Mouse (Mus musculus) kidney, embryonic 16.5 days (tissue): ENCODE measurements around the gene Pdcd5. TPM values are rescaled to one million over a fixed set of nuclear protein-coding genes. Genes with fewer than 3 reads are reported as not detected.

Experiments
- ATAC-seq: fragments of 200-750 bp; cut with Nextera tagmentation; 2 replicates; pipeline ENCODE4 v1.8.0; 2017; ENCODE audit warnings: moderate TSS enrichment; ENCODE audit not compliant: low FRiP score, low TSS enrichment
- H3K27ac ChIP-seq: fragments of 300-500 bp; sonication (generic); 2 replicates; pipeline ENCODE4 v1.5.1; 2014; ENCODE audit warnings: low read length
- H3K27me3 ChIP-seq: fragments of 300-500 bp; sonication (generic); 2 replicates; pipeline ENCODE4 v1.6.1; 2014; ENCODE audit warnings: low read length, control low read depth, mixed read lengths; ENCODE audit not compliant: insufficient read depth
- H3K36me3 ChIP-seq: fragments of 300-500 bp; sonication (generic); 2 replicates; pipeline ENCODE4 v1.6.1; 2014; ENCODE audit warnings: low read length, control low read depth, mixed read lengths; ENCODE audit not compliant: insufficient read depth
- H3K4me1 ChIP-seq: fragments of 300-500 bp; sonication (generic); 2 replicates; pipeline ENCODE4 v1.6.1; 2014; ENCODE audit warnings: low read length, control low read depth, mixed read lengths; ENCODE audit not compliant: insufficient read depth
- H3K4me2 ChIP-seq: fragments of 300-500 bp; sonication (generic); replicated peaks from 2 replicates; pipeline ENCODE4 v1.6.1; 2014; ENCODE audit warnings: low read depth, low read length
- H3K4me3 ChIP-seq: fragments of 300-500 bp; sonication (generic); 2 replicates; pipeline ENCODE4 v1.5.1; 2014; ENCODE audit warnings: mild to moderate bottlenecking, low read length
- H3K9ac ChIP-seq: fragments of 300-500 bp; sonication (generic); replicated peaks from 2 replicates; pipeline ENCODE4 v1.6.1; 2014; ENCODE audit warnings: low read length
- H3K9me3 ChIP-seq: fragments of 300-500 bp; sonication (generic); 2 replicates; pipeline ENCODE4 v1.6.1; 2016; ENCODE audit warnings: low read length, control low read depth
- WGBS: fragments of 180-500 bp; shearing (Covaris S2); extraction: QIAGEN DNeasy Blood & Tissue Kit; methylation state at CpG from one replicate; pipeline ENCODE4 v1.1.7; 2014; 5-methylcytosine and 5-hydroxymethylcytosine counted together
- polyA plus RNA-seq: library from polyadenylated mRNA; unstranded; fragments of >200 nt; fragmentation: Nextera tagmentation; extraction: Ambion mirVana; gene quantifications from 2 replicates; pipeline ENCODE4 v1.2.1, GENCODE M21; 2015

Pdcd5 gene
- polyA plus RNA-seq, result 215 and 233 TPM in 2 replicates

DNA sequence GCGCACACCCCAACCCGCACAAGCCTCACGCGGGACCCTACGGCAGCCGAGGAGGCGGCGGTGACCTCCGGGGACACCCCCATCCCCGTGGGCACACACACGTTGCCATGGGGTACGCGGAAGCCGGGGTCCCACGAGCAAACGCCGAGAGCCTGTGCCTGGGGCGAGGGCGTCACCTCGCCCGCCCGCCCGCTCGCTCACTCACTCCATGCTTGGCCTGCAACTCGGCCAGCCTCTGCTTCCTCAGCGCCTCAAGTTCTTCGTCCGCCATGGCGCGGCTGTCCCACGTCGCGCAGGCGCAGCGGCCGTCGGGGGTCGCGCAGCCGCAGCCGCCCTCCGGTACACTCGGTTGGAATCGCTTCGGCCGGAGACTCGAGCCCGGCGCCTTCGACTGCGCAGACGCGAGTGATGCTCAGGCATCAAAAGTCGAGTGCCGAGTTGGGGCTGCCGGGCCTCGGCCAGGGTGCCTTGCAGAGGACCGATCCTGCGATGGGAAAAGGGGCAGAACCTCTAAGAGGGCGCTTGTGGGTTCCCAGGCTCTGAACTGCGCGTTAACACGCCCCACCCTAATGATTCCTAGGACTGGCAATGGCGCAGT, at the start of gene Pdcd5:
Gene Pdcd5, minus strand, starts transcription at position 421 of the 598 bp plus-strand sequence.
- Histone ChIP-seq H3K9ac (peak within 1 kb of the TSS; percentile 92), H3K9me3 (no peaks in the 10 kb centered on the region), H3K27me3 (no peaks in the 10 kb centered on the region), H3K27ac (peak within 1 kb of the TSS; percentile 73), H3K4me3 (peak within 1 kb of the TSS; percentile 84), H3K4me1 (peaks cover 3% of the 10 kb centered on the region; the same call in 1 of the 2 replicates), H3K36me3 (peaks cover 27% of the 10 kb centered on the region), H3K4me2 (peak within 1 kb of the TSS; percentile 70)
- 0% methylated on average over 64 of the region's 64 CpGs for WGBS
- ATAC-seq, result peak; percentile 90

DNA sequence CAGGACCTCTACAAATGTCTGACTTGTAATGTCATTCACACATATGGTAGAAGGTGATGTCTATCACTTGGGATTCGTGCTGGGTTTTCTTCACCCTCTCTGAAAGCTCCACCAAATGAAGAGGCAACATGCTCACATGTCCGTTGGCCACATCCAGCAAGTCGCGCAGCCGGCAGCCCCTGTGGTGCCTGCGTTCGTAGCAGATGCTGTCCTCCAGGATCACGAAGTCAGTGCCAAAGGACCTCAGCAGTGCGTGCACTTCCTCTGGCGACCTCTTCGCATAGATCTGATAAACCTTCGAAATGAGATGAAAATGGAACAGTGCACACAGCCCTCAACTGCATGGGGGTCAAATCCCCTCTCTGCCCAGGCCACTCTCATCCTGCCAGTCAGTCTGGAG, 45.3 kb upstream of the Pdcd5 start:
- Histone ChIP-seq H3K4me3 (no peak overlapping the region), H3K4me1 (peaks cover 14% of the 10 kb centered on the region), H3K9me3 (no peaks in the 10 kb centered on the region; the same call in 1 of the 2 replicates), H3K36me3 (peaks cover 11% of the 10 kb centered on the region), H3K27ac (no peak overlapping the region), H3K27me3 (no peaks in the 10 kb centered on the region), H3K9ac (no peak overlapping the region), H3K4me2 (no peak overlapping the region)
- ATAC-seq, result no peak
- 89% methylated on average over 12 of the region's 12 CpGs for WGBS

DNA sequence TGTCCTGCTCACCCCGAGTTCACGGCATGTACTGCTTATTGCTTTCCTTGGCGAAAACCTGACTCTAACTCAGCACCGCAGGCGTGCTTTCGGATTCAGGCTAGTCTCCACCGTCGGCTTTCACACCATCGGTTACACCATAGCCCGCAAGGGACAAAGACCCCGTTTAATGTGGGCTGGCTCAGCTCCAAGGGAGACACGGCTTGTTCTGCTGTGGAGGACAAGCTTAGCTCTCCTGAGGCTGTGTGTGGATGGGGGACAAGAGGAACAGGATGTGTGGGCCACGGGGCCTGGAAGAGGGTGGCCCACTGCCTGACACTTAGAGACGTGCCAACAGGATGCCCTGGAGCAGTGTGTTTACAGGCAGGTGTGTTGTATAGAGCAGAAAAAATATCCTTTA, 44.8 kb upstream of the Pdcd5 start:
- Histone ChIP-seq H3K4me3 (no peak overlapping the region), H3K9ac (no peak overlapping the region), H3K4me2 (no peak overlapping the region), H3K27ac (no peak overlapping the region), H3K4me1 (peaks cover 20% of the 10 kb centered on the region), H3K27me3 (no peaks in the 10 kb centered on the region), H3K9me3 (no peaks in the 10 kb centered on the region; the same call in 1 of the 2 replicates), H3K36me3 (peaks cover 11% of the 10 kb centered on the region)
- 84% methylated on average over 14 of the region's 14 CpGs for WGBS
- ATAC-seq, result no peak

DNA sequence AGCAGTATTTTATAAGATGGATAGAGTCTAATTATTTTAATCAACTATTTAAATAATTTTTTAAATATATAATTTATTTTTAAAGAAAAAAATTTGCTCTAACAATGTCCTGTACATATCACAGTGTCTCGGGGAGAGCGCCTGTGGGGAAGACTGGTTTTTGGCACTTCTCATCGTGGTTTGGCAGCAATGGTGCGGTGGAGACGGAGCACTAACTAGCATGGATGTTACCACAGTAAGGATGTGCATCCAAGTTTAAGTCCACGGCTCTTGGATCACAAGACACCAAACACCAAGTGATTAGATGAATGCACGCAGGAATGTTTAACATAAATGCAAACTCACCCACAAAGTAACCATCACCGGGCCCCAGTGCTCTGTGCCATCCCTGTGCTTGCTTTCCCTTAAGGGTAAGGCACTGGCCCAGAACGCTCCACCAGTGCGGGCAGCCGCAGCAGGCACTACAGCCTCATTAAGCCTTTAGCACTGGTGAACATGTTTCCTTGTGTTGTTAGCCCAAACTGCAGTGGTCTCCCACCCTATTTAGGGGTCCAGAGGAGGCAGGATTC, 41.5 kb upstream of the Pdcd5 start:
- Histone ChIP-seq H3K27ac (no peak overlapping the region), H3K9me3 (no peaks in the 10 kb centered on the region), H3K4me2 (no peak overlapping the region), H3K4me1 (peaks cover 29% of the 10 kb centered on the region), H3K36me3 (peaks cover 4% of the 10 kb centered on the region; the same call in 1 of the 2 replicates), H3K9ac (no peak overlapping the region), H3K4me3 (no peak overlapping the region), H3K27me3 (no peaks in the 10 kb centered on the region)
- no peak for ATAC-seq
- 70% methylated on average over 11 of the region's 11 CpGs for WGBS

DNA sequence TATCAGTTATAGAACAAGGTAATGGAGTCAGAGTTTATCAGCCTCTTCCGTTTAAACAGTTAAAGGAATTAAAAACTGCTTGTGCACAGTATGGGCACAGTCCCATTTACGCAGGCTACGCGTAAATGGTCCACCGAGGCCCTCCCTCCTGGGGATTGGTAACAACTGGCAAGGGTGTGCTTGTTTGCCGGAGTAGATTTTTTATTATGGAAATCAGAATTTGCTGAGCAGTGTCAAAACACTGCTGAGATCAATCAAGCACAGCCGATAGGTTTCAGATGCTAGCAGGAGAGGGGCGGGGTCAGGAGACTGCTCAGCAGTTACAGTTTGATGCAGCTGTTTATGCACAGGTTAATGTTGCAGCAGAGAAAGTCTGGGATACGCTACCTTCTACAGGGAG, 41.0 kb upstream of the Pdcd5 start:
- H3K4me2 ChIP-seq, result no peak overlapping the region
- H3K4me3 ChIP-seq, result no peak overlapping the region
- H3K9me3 ChIP-seq, result no peaks in the 10 kb centered on the region
- no peak overlapping the region for H3K27ac ChIP-seq
- peaks cover 4% of the 10 kb centered on the region; the same call in 1 of the 2 replicates for H3K36me3 ChIP-seq
- 52% methylated on average over 9 of the region's 9 CpGs for WGBS
- no peaks in the 10 kb centered on the region for H3K27me3 ChIP-seq
- H3K9ac ChIP-seq, result no peak overlapping the region; the same call in 1 of the 2 replicates
- peak; percentile 28; the same call in 1 of the 2 replicates for ATAC-seq
- peaks cover 29% of the 10 kb centered on the region for H3K4me1 ChIP-seq

DNA sequence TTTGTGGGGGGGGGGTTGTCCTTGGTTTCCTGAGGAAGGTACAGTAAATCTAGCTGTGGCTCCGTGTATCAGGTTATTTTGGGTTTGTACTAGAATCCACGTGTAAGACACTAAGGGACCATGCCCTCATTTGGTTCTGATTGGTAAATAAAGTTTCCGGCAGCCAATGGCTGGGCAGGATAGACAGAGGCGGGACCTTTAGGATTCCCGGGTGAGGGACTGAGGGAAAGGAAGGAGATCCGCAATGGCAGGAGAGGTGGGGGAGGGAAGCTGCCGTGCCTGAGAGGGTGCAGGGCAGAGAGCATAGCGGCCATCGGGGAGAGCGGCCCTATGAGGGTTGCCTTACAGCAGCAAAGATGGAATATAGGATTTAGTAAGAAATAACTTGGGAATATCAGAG, 39.9 kb upstream of the Pdcd5 start:
- Histone ChIP-seq H3K4me1 (peaks cover 29% of the 10 kb centered on the region), H3K4me2 (peak overlapping the region; percentile 46), H3K9ac (no peak overlapping the region), H3K4me3 (no peak overlapping the region), H3K27ac (no peak overlapping the region), H3K27me3 (no peaks in the 10 kb centered on the region), H3K9me3 (no peaks in the 10 kb centered on the region), H3K36me3 (peaks cover 4% of the 10 kb centered on the region; the same call in 1 of the 2 replicates)
- peak; percentile 59; the same call in 1 of the 2 replicates for ATAC-seq
- 18% methylated on average over 10 of the region's 10 CpGs for WGBS

DNA sequence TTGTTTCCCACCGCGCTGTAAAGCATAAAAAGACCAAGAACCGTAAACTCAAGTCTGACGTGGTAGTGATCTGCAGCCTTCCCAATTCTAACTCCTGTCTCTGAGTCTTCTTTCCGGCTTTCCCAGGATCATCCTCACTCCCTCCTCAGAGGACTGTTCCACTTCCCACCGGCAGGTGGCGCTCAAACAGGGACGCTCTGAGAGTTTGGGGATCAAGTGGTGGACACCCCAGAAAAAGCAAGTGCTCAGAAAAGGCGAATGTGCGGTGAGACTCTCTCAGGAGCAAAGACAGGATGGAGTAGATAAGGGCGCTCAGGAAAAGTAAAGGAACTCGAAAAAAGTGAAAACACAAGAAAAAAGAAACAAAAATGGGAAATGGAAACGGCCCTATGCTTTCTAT, 39.4 kb upstream of the Pdcd5 start:
- H3K36me3 ChIP-seq, result 0 out of 2 replicates have a peak, but pooled peaks cover 4% of the 10 kb centered on the region
- H3K9ac ChIP-seq, result no peak overlapping the region
- H3K4me2 ChIP-seq, result peak overlapping the region; percentile 46
- H3K27me3 ChIP-seq, result no peaks in the 10 kb centered on the region
- H3K4me1 ChIP-seq, result peaks cover 29% of the 10 kb centered on the region
- 18% methylated on average over 13 of the region's 13 CpGs for WGBS
- no peak overlapping the region for H3K27ac ChIP-seq
- ATAC-seq, result no peak
- H3K4me3 ChIP-seq, result no peak overlapping the region
- no peaks in the 10 kb centered on the region for H3K9me3 ChIP-seq

DNA sequence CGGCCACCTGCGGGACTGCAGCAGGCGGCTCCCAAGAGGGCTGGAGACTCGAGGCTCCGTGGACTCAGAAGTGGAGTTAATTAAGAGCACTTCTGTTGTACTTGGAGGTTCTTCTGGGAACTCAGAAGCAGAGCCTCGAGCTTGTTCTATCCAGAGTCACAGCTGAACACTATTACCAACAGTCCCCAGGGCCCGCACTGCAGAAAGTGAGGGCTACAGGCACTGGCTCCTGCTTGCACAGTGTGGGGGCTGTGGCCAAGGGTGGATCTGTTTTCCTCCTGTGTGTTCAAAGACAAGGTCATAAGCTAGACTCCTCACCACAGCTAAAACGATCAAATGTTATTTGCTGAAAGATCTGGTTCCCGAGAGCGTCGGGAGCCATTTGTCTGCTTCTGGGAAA, 38.9 kb upstream of the Pdcd5 start:
- Histone ChIP-seq H3K4me2 (peak overlapping the region; percentile 46; the same call in 1 of the 2 replicates), H3K4me1 (peaks cover 29% of the 10 kb centered on the region), H3K9ac (no peak overlapping the region), H3K9me3 (no peaks in the 10 kb centered on the region), H3K36me3 (0 out of 2 replicates have a peak, but pooled peaks cover 4% of the 10 kb centered on the region), H3K27me3 (no peaks in the 10 kb centered on the region), H3K4me3 (no peak overlapping the region), H3K27ac (peak overlapping the region; percentile 16; the same call in 1 of the 2 replicates)
- peak; percentile 65; the same call in 1 of the 2 replicates for ATAC-seq
- 34% methylated on average over 11 of the region's 11 CpGs for WGBS

DNA sequence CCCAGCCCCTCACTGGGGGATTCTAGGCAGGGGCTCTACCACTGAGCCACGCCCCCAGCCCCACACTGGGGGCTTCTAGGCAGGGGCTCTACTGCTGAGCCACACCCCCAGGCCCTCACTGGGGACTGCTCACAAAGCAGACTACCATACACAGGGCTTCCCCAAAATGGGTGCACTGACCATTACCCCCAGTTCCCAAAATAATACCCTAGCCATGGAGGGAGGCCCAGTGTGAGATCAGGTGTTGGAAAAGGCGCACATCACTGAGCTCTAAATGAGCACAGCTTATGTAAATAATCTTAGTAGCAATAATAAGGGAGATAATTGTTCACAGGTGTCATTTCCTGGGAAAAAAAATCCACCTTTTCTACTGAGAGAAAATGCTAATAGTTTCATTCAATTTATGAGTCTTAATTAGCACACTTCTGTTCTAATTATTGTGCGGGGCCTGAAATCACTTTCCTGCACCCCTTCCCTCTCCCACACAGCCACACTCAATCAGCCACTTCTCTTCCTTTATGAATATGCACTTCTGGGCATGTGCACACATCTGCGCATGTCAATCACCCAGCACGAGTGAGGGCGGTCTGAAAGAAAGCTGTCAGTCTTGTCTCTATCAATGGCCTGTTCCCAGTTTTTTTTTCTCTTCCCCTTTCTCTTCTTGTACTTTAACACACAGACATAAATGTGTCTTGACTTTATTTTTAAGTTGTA, 36.2 kb upstream of the Pdcd5 start:
- no peaks in the 10 kb centered on the region for H3K36me3 ChIP-seq
- 87% methylated on average over 6 of the region's 6 CpGs for WGBS
- H3K27me3 ChIP-seq, result no peaks in the 10 kb centered on the region
- no peak overlapping the region for H3K4me2 ChIP-seq
- no peak for ATAC-seq
- no peaks in the 10 kb centered on the region for H3K9me3 ChIP-seq
- no peak overlapping the region for H3K9ac ChIP-seq
- peaks cover 24% of the 10 kb centered on the region for H3K4me1 ChIP-seq
- no peak overlapping the region for H3K4me3 ChIP-seq
- no peak overlapping the region for H3K27ac ChIP-seq
